Mouse (Mus musculus) CH12.LX (cell line): ENCODE results near the gene Tmem158. TPM values are rescaled to one million over a fixed set of nuclear protein-coding genes. Genes with fewer than 3 reads are reported as not detected.

Source experiments
- DNase-seq: peaks from one replicate; pipeline ENCODE4 v3.0.0-alpha.2; 2013; ENCODE audit errors: extremely low read depth
- H3K27ac ChIP-seq: 2 replicates; pipeline ENCODE4 v1.5.1; 2012; ENCODE audit warnings: low read depth, mild to moderate bottlenecking, control low read depth, moderate library complexity; ENCODE audit not compliant: insufficient read depth
- H3K27me3 ChIP-seq: replicated peaks from 2 replicates; pipeline ENCODE3; 2012; ENCODE audit warnings: inconsistent platforms
- H3K36me3 ChIP-seq, 2 experiments: replicated peaks in 1 of 2; 2 replicates each; pipeline versions ENCODE3 to v1.6.1; 2012; ENCODE audit warnings: inconsistent platforms in 1 of 2, low read length in 1 of 2, mild to moderate bottlenecking in 1 of 2, mixed read lengths in 1 of 2, moderate library complexity in 1 of 2; ENCODE audit not compliant: control insufficient read depth in 1 of 2, insufficient read depth in 1 of 2
- H3K4me1 ChIP-seq, 2 experiments: 2 replicates each; pipeline ENCODE4 v1.6.1; 2012; ENCODE audit warnings: inconsistent platforms in 1 of 2, moderate library complexity in 1 of 2; ENCODE audit not compliant: insufficient read depth in 2 of 2, control insufficient read depth in 1 of 2
- H3K4me2 ChIP-seq: 2 replicates; pipeline ENCODE4 v1.6.1; 2012; ENCODE audit warnings: low read depth, mild to moderate bottlenecking, control low read depth; ENCODE audit not compliant: poor library complexity, insufficient read depth, severe bottlenecking
- H3K4me3 ChIP-seq, 3 experiments: fragments of 150-350 bp in 1 of 3; sonication (generic) in 1 of 3; replicated peaks in 1 of 3; 2 replicates each; pipeline versions ENCODE3 to v1.5.1; 2011 to 2012; ENCODE audit warnings: low read depth in 2 of 3, low read length in 2 of 3, mild to moderate bottlenecking in 2 of 3, moderate library complexity in 2 of 3, control low read depth in 1 of 3, improper control_type of control experiment in 1 of 3, inconsistent platforms in 1 of 3, mixed read lengths in 1 of 3; ENCODE audit not compliant: poor library complexity in 1 of 3
- H3K79me2 ChIP-seq: replicated peaks from 2 replicates; pipeline ENCODE4 v1.6.1; 2012; ENCODE audit warnings: mild to moderate bottlenecking, moderate library complexity; ENCODE audit not compliant: control insufficient read depth, poor library complexity, insufficient read depth, severe bottlenecking; ENCODE audit errors: extremely low read depth
- H3K9ac ChIP-seq: 2 replicates; pipeline ENCODE4 v1.6.1; 2012; ENCODE audit warnings: low read depth, mild to moderate bottlenecking, control low read depth, moderate library complexity; ENCODE audit not compliant: insufficient read depth
- H3K9me3 ChIP-seq: replicated peaks from 2 replicates; pipeline ENCODE3; 2012; ENCODE audit warnings: low read length, inconsistent platforms, mixed read lengths
- CHD1 ChIP-seq: IDR thresholded peaks from 2 replicates; pipeline ENCODE4 v1.6.1; 2012; ENCODE audit warnings: low read depth, low read length, improper control_type of control experiment, inconsistent platforms
- E2F4 ChIP-seq: IDR thresholded peaks from 2 replicates; pipeline ENCODE4 v1.6.1; 2011; ENCODE audit warnings: low read depth, low read length, improper control_type of control experiment; ENCODE audit not compliant: insufficient replicate concordance
- HCFC1 ChIP-seq: IDR thresholded peaks from 2 replicates; pipeline ENCODE4 v1.6.1; 2012; ENCODE audit warnings: low read depth, mild to moderate bottlenecking, inconsistent platforms, low read length, improper control_type of control experiment
- IRF4 ChIP-seq: IDR thresholded peaks from 2 replicates; pipeline ENCODE4 v1.6.1; 2014; ENCODE audit warnings: low read depth, mild to moderate bottlenecking, inconsistent platforms, low read length, improper control_type of control experiment
- JUN ChIP-seq: IDR thresholded peaks from 2 replicates; pipeline ENCODE4 v1.6.1; 2011; ENCODE audit warnings: low read depth, mild to moderate bottlenecking, low read length, improper control_type of control experiment, moderate library complexity; ENCODE audit not compliant: insufficient read depth
- KAT2A ChIP-seq: IDR thresholded peaks from 2 replicates; pipeline ENCODE4 v1.6.1; 2012; ENCODE audit warnings: low read length, improper control_type of control experiment, inconsistent platforms; ENCODE audit not compliant: insufficient replicate concordance
- MAFK ChIP-seq: IDR thresholded peaks from 2 replicates; pipeline ENCODE4 v1.6.1; 2011; ENCODE audit warnings: low read length, improper control_type of control experiment; ENCODE audit not compliant: insufficient replicate concordance
- MAX ChIP-seq: IDR thresholded peaks from 2 replicates; pipeline ENCODE4 v1.6.1; 2011; ENCODE audit warnings: low read length, improper control_type of control experiment
- MEF2A ChIP-seq: IDR thresholded peaks from 2 replicates; pipeline ENCODE4 v1.6.1; 2014; ENCODE audit warnings: low read depth, mild to moderate bottlenecking, inconsistent platforms, low read length, improper control_type of control experiment, borderline replicate concordance
- NELFE ChIP-seq: IDR thresholded peaks from 2 replicates; pipeline ENCODE4 v1.6.1; 2011; ENCODE audit warnings: low read depth, low read length, improper control_type of control experiment
- NRF1 ChIP-seq: IDR thresholded peaks from 2 replicates; pipeline ENCODE4 v1.6.1; 2014; ENCODE audit warnings: low read depth, mild to moderate bottlenecking, inconsistent platforms, low read length, improper control_type of control experiment, moderate library complexity
- PAX5 ChIP-seq: IDR thresholded peaks from 2 replicates; pipeline ENCODE4 v1.6.1; 2012; ENCODE audit warnings: low read length, inconsistent platforms, mixed read lengths
- RCOR1 ChIP-seq: conservative IDR thresholded peaks from 2 replicates; pipeline ENCODE4 v1.6.1; 2012; ENCODE audit warnings: low read depth, mild to moderate bottlenecking, inconsistent platforms, low read length, improper control_type of control experiment
- TCF12 ChIP-seq: IDR thresholded peaks from 2 replicates; pipeline ENCODE4 v1.6.1; 2014; ENCODE audit warnings: low read depth, mild to moderate bottlenecking, inconsistent platforms, low read length, improper control_type of control experiment
- USF1 ChIP-seq: IDR thresholded peaks from 2 replicates; pipeline ENCODE4 v1.6.1; 2014; ENCODE audit warnings: low read depth, mild to moderate bottlenecking, inconsistent platforms, low read length, improper control_type of control experiment
- ZC3H11A ChIP-seq: IDR thresholded peaks from 2 replicates; pipeline ENCODE4 v1.6.1; 2012; ENCODE audit warnings: low read depth, mild to moderate bottlenecking, inconsistent platforms, low read length, improper control_type of control experiment
- ZKSCAN1 ChIP-seq: IDR thresholded peaks from 2 replicates; pipeline ENCODE4 v1.6.1; 2012; ENCODE audit warnings: low read depth, inconsistent platforms, low read length, improper control_type of control experiment, borderline replicate concordance
- ZNF384 ChIP-seq: IDR thresholded peaks from 2 replicates; pipeline ENCODE4 v1.6.1; 2012; ENCODE audit warnings: low read depth, low read length, improper control_type of control experiment, inconsistent platforms
- dilution Hi-C: fragments of 300-500 bp; cut with MboI; formaldehyde crosslinking; loops from 2 replicates; pipeline ENCODE4 v1.14.3; 2020; ENCODE audit warnings: low sequenced_read_pairs; ENCODE audit not compliant: extremely low pct_unique_long_range_greater_than_20kb, extremely low pct_ligation_motif_present
- in situ Hi-C: fragments of 300-500 bp; cut with MboI; formaldehyde crosslinking; loops from 3 replicates; pipeline ENCODE4 v1.14.3; 2019; ENCODE audit warnings: low sequenced_read_pairs, low pct_ligation_motif_present, low pct_unique_long_range_greater_than_20kb, mixed read lengths
- polyA plus RNA-seq: library from polyadenylated mRNA; unstranded; fragments of >175 nt; gene quantifications from 2 replicates; pipeline ENCODE4 v1.2.1, GENCODE M21; 2012; ENCODE audit warnings: low read depth; ENCODE audit not compliant: insufficient read length
- total RNA-seq, 2 experiments: library from RNA; depleted of rRNA; stranded (reverse); fragments of 300-350 nt in 1 of 2; fragments of >200 nt in 1 of 2; gene quantifications; 2 replicates each; pipeline ENCODE4 v1.2.3; 2012 to 2014

Tmem158 gene
- total and polyA plus RNA-seq, 3 experiments = 2.1 to 7.3 (median 2.4) TPM

- TF ChIP-seq NELFE (no peak), ZC3H11A (no peak), JUN (no peak), MEF2A (peak; percentile 46; the same call in 1 of the 2 replicates), RCOR1 (no peak)
These were observed 19.4 kb downstream of the Tmem158 start (continued) for GRCm38 (mm10) chr9:123241191-123241590.

- Histone ChIP-seq H3K4me1 (peaks cover 33 to 61% of the 10 kb centered on the region in 2 experiments), H3K9me3 (peaks cover 3% of the 10 kb centered on the region), H3K27me3 (no peaks in the 10 kb centered on the region), H3K36me3 (no peaks in the 10 kb centered on the region), H3K27ac (no peak overlapping the region; the same call in 1 of the 2 replicates), H3K4me3 (no peak overlapping the region), H3K79me2 (no peaks in the 10 kb centered on the region)
- dilution Hi-C loops = no loop called here
- no peak for TF ChIP-seq ZNF384
- TF ChIP-seq E2F4 = no peak
- TF ChIP-seq PAX5 = no peak
- no peak for TF ChIP-seq USF1
- no peak for TF ChIP-seq KAT2A
- no peak for TF ChIP-seq HCFC1
- peak; percentile 24; the same call in 1 of the 2 replicates for TF ChIP-seq TCF12
- TF ChIP-seq, all 38 proteins: peak for 1
- no peak for DNase-seq
- in situ Hi-C loops = no loop called here
- H3K9ac ChIP-seq = no peak overlapping the region
- H3K4me2 ChIP-seq = no peak overlapping the region
These were observed 19.8 kb downstream of the Tmem158 start for GRCm38 (mm10) chr9:123240751-123241150.

- Histone ChIP-seq H3K27ac (no peak overlapping the region), H3K4me3 (no peak overlapping the region), H3K4me2 (no peak overlapping the region; the same call in 1 of the 2 replicates)
- TF ChIP-seq NRF1 = no peak
- no peak for TF ChIP-seq CHD1
- TF ChIP-seq TCF12 = no peak
- no peak for TF ChIP-seq MAX
- no peak for TF ChIP-seq IRF4
- no peak for TF ChIP-seq MAFK
- no peak for TF ChIP-seq ZKSCAN1
- TF ChIP-seq ZNF384 = peak; percentile 64
- TF ChIP-seq KAT2A = no peak
- TF ChIP-seq, all 38 proteins: peak for 1
- H3K9ac ChIP-seq = no peak overlapping the region
- dilution Hi-C loops = no loop called here
- H3K27me3 ChIP-seq = no peaks in the 10 kb centered on the region
- H3K9me3 ChIP-seq = peaks cover 3% of the 10 kb centered on the region
- H3K4me1 ChIP-seq = peaks cover 37 to 66% of the 10 kb centered on the region in 2 experiments
- in situ Hi-C loops = no loop called here
- H3K79me2 ChIP-seq = no peaks in the 10 kb centered on the region
- no peaks in the 10 kb centered on the region for H3K36me3 ChIP-seq
- DNase-seq = no peak
These were observed 20.3 kb downstream of the Tmem158 start for GRCm38 (mm10) chr9:123240271-123240670.
